Mouse (Mus musculus) spleen, adult 2 months (tissue): Measurements from ENCODE around the gene Gprc5d.

Experiments used
- CTCF ChIP-seq: fragments of 200-500 bp; IDR thresholded peaks from 2 replicates; pipeline ENCODE4 v1.5.1; 2011; ENCODE audit warnings: mild to moderate bottlenecking, inconsistent platforms; ENCODE audit not compliant: insufficient read depth, insufficient read length, insufficient replicate concordance; ENCODE audit errors: extremely low read depth
- POLR2A ChIP-seq: fragments of 200-500 bp; IDR thresholded peaks from 2 replicates; pipeline ENCODE4 v1.6.1; 2011; ENCODE audit warnings: low read depth, low read length, inconsistent platforms

DNA sequence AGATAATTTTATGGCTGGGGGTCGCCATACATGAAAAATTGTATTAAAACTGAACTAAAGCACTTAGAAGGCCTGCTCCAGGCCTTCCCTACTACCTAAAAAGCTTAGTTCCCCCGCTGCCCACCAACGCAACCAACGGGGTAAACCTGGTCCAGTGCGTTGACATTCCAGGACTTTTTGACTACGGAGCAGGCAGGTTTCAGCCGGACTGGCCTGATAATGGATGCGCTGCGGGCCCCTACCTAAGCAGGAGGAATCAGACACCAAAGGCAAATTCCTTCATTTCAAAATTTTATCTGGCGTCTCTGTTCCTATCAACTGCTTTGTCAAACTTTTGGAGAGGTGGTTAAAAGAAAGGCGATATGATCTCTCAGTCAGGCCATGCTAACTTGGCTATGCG, 53.5 kb downstream of the Gprc5d start:
- TF ChIP-seq CTCF (no peak), POLR2A (no peak)
